Mouse (Mus musculus): ENCODE measurements around the gene Hoxc12. TPM values are rescaled to one million over a fixed set of nuclear protein-coding genes. Genes with fewer than 3 reads are reported as not detected.

Hoxc12 gene
- polyA plus RNA-seq, 1 experiment from 2014 or later, result not detected

DNA sequence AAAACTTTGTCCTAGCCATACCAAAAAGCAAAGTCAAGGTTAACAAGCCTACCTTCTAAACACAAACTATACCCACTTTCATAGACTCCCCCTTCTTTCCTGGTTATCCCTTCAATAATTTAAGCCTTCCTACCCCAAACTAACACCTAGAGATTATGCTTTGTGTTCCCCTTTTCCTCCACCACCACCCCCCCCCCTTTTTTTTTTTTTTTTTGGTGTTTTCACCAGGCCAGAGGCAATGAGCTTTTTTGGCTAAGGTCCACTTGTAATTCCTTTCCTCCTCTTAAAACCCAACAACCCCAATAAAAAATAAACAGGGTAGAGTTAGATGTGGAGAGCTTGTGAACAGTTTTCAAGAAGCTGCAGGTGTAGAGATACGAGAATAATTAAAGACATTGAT lies 32.7 kb downstream of the Hoxc12 start:
- Histone ChIP-seq H3K4me1 (replicated peaks; ENCODE audit: control insufficient read depth, insufficient read depth, low read length) (no peaks in the 10 kb centered on the region), H3K27me3 (ENCODE audit: control insufficient read depth, insufficient read depth, low read length) (peaks cover 100% of the 10 kb centered on the region), H3K9ac (no peak overlapping the region), H3K9me3 (ENCODE audit: control insufficient read depth, low read length) (no peaks in the 10 kb centered on the region), H3K36me3 (replicated peaks; ENCODE audit: control insufficient read depth, insufficient read depth) (no peaks in the 10 kb centered on the region), H3K27ac (no peak overlapping the region), H3K4me2 (replicated peaks) (no peak overlapping the region), H3K4me3 (replicated peaks; ENCODE audit: low read length) (no peak overlapping the region)
- 40% methylated on average over 1 of the region's 1 CpGs for WGBS
- DNase-seq (ENCODE audit: low spot score) (no peak), ATAC-seq (ENCODE audit: low FRiP score) (no peak)

DNA sequence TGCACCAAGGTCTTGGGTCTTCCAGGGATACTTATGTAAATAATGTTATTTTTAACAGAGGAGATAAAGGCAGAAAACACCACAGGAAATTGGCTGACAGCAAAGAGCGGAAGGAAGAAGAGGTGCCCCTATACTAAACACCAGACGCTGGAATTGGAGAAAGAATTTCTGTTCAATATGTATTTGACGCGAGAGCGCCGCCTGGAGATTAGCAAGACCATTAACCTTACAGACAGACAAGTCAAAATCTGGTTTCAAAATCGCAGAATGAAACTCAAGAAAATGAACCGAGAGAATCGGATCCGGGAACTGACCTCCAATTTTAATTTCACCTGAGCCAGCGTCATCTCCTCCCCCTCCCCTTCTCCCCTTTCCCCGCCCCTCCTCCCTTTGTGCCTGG lies 34.2 kb downstream of the Hoxc12 start:
- no peak for ATAC-seq (ENCODE audit: low FRiP score)
- DNase-seq (ENCODE audit: low spot score), result no peak
- no peaks in the 10 kb centered on the region for H3K4me1 ChIP-seq (replicated peaks; ENCODE audit: control insufficient read depth, insufficient read depth, low read length)
- H3K9me3 ChIP-seq (ENCODE audit: control insufficient read depth, low read length), result no peaks in the 10 kb centered on the region
- no peak overlapping the region for H3K4me3 ChIP-seq (replicated peaks; ENCODE audit: low read length)
- WGBS, result 3% methylated on average over 12 of the region's 12 CpGs
- H3K4me2 ChIP-seq (replicated peaks), result no peak overlapping the region
- H3K36me3 ChIP-seq (replicated peaks; ENCODE audit: control insufficient read depth, insufficient read depth), result no peaks in the 10 kb centered on the region
- peaks cover 100% of the 10 kb centered on the region for H3K27me3 ChIP-seq (ENCODE audit: control insufficient read depth, insufficient read depth, low read length)
- no peak overlapping the region for H3K9ac ChIP-seq
- H3K27ac ChIP-seq, result no peak overlapping the region

DNA sequence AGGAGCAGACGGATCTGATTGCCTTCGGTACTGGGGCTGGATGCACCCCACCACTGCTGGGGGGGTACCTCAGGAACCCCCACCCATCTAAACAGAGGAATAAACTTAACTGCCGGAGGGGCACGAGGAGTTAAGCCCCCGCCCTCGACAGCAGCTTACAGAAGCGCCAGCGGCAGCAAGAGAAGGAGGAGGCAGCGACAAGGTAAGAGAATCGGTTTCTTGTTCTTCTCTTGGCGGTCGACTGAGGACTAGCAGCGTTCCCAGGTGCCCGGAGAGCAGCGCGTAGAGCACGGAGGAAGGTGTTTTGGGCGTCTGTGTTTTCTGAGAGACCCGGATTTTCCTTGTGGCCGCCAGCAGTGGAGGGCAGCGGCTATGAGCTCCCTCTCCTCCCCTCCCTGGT lies 35.7 kb downstream of the Hoxc12 start:
- H3K4me1 ChIP-seq (replicated peaks; ENCODE audit: control insufficient read depth, insufficient read depth, low read length), result no peaks in the 10 kb centered on the region
- WGBS, result 2% methylated on average over 21 of the region's 21 CpGs
- no peak overlapping the region for H3K4me2 ChIP-seq (replicated peaks)
- DNase-seq (ENCODE audit: low spot score) (no peak), ATAC-seq (ENCODE audit: low FRiP score) (no peak)
- no peaks in the 10 kb centered on the region for H3K9me3 ChIP-seq (ENCODE audit: control insufficient read depth, low read length)
- H3K4me3 ChIP-seq (replicated peaks; ENCODE audit: low read length), result no peak overlapping the region
- no peaks in the 10 kb centered on the region for H3K36me3 ChIP-seq (replicated peaks; ENCODE audit: control insufficient read depth, insufficient read depth)
- no peak overlapping the region for H3K27ac ChIP-seq
- H3K9ac ChIP-seq, result no peak overlapping the region
- H3K27me3 ChIP-seq (ENCODE audit: control insufficient read depth, insufficient read depth, low read length), result peaks cover 100% of the 10 kb centered on the region

DNA sequence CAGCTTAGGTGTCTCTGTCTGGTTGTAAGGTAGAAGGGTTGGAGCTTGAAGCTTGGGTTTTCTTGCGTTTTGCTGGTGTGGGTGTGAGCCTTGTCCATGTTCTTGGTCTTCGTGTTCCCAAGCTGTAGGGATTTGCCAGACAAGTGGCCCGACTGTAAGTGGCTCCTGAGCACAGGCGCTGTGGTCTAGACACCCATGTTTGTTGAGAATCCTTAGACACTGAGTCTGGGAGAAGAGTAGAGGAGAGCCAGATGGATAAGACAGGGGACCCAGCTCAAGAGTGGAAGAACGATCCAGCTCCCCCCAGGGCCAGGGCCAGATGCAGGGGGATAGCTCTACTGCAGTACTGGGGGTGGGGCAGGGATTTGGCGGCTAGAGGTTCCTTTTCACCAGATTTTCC lies 36.2 kb downstream of the Hoxc12 start:
- no peak for DNase-seq (ENCODE audit: low spot score)
- Histone ChIP-seq H3K4me3 (replicated peaks; ENCODE audit: low read length) (no peak overlapping the region), H3K4me1 (replicated peaks; ENCODE audit: control insufficient read depth, insufficient read depth, low read length) (no peaks in the 10 kb centered on the region), H3K9ac (no peak overlapping the region), H3K9me3 (ENCODE audit: control insufficient read depth, low read length) (no peaks in the 10 kb centered on the region), H3K4me2 (replicated peaks) (no peak overlapping the region), H3K27me3 (ENCODE audit: control insufficient read depth, insufficient read depth, low read length) (peaks cover 100% of the 10 kb centered on the region), H3K27ac (no peak overlapping the region), H3K36me3 (replicated peaks; ENCODE audit: control insufficient read depth, insufficient read depth) (no peaks in the 10 kb centered on the region)
- ATAC-seq (ENCODE audit: low FRiP score), result no peak
- 0% methylated on average over 6 of the region's 6 CpGs for WGBS

DNA sequence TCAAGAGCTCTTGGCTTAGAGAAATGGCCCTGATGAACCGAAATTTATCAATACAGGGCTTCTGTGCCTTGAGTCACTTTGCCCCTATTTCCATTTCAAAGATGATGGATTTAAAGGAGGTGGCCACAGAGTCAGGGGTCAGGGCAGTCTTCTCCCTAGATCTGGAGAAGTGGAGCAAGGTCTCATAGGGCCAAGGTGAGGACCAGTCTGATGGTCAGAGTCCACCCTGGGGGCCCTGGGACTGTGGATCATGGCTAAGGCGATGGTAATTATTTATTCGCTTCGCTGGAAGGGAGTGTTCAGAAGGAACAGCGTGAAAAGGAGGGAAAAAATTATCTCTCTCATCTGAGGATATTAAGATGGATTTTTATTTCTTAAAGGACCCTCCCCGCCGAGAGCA lies 38.5 kb downstream of the Hoxc12 start:
- Histone ChIP-seq H3K27me3 (ENCODE audit: control insufficient read depth, insufficient read depth, low read length) (peaks cover 100% of the 10 kb centered on the region), H3K4me1 (replicated peaks; ENCODE audit: control insufficient read depth, insufficient read depth, low read length) (no peaks in the 10 kb centered on the region), H3K9ac (no peak overlapping the region), H3K36me3 (replicated peaks; ENCODE audit: control insufficient read depth, insufficient read depth) (no peaks in the 10 kb centered on the region), H3K27ac (no peak overlapping the region), H3K4me3 (replicated peaks; ENCODE audit: low read length) (no peak overlapping the region), H3K4me2 (replicated peaks) (no peak overlapping the region), H3K9me3 (ENCODE audit: control insufficient read depth, low read length) (no peaks in the 10 kb centered on the region)
- DNase-seq (ENCODE audit: low spot score), result no peak
- ATAC-seq (ENCODE audit: low FRiP score), result no peak
- 4% methylated on average over 7 of the region's 7 CpGs for WGBS

DNA sequence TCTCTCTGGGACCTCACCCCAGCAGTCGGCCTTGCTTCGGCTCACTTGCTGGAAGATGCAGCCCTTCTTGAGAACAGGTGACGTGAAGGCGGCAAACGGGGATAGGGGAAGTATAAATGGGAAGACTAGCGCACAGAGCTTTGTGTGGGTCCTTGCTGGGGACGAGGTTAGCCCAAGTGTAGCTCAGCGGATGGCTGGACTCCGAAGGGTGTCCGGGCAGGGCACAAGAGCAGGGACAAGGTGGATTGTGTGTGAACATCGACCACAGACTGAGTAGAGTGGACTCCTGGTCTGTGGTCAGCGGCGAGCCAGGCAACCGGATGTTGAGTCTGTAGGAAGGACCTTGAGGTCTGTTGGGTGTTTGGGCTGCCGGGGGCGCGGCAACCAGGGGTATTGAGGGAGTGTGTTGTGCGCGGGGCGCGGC lies 39.1 kb downstream of the Hoxc12 start:
- Histone ChIP-seq H3K9me3 (ENCODE audit: control insufficient read depth, low read length) (no peaks in the 10 kb centered on the region), H3K4me2 (replicated peaks) (no peak overlapping the region), H3K27ac (no peak overlapping the region), H3K9ac (no peak overlapping the region), H3K4me1 (replicated peaks; ENCODE audit: control insufficient read depth, insufficient read depth, low read length) (no peaks in the 10 kb centered on the region), H3K36me3 (replicated peaks; ENCODE audit: control insufficient read depth, insufficient read depth) (no peaks in the 10 kb centered on the region), H3K27me3 (ENCODE audit: control insufficient read depth, insufficient read depth, low read length) (peaks cover 100% of the 10 kb centered on the region), H3K4me3 (replicated peaks; ENCODE audit: low read length) (no peak overlapping the region)
- ATAC-seq (ENCODE audit: low FRiP score), result no peak
- DNase-seq (ENCODE audit: low spot score), result no peak
- WGBS, result 2% methylated on average over 21 of the region's 21 CpGs

DNA sequence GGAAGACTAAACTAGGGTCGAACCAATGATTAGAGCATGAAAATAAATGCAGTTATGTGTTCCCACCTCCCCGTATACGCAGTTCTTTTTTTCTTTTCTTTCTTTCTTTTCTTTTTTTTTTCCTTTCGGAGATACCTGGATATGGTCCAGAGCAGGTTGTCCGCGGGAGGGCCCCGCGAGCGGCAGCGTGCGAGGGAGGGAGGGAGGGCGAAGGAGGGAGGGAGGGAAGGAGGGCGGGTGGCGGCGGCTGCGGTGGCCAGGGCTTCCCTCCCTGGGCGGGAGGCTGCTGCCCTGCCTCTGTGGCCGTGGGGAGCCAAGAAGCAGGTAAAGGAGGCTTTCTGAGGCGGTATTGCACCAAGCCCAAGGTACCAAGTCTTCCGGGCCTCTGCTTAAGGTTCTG lies 39.6 kb downstream of the Hoxc12 start, which contains the start of gene Hoxc9:
TSS of gene Hoxc9 (plus strand) at position 269 of the 400 bp plus-strand sequence.
- no peak for ATAC-seq (ENCODE audit: low FRiP score)
- H3K4me1 ChIP-seq (replicated peaks; ENCODE audit: control insufficient read depth, insufficient read depth, low read length), result no peaks in the 10 kb centered on the region
- no peak within 1 kb of the TSS for H3K4me2 ChIP-seq (replicated peaks)
- no peak within 1 kb of the TSS for H3K9ac ChIP-seq
- DNase-seq (ENCODE audit: low spot score), result no peak
- H3K27ac ChIP-seq, result no peak within 1 kb of the TSS
- no peaks in the 10 kb centered on the region for H3K9me3 ChIP-seq (ENCODE audit: control insufficient read depth, low read length)
- no peaks in the 10 kb centered on the region for H3K36me3 ChIP-seq (replicated peaks; ENCODE audit: control insufficient read depth, insufficient read depth)
- H3K27me3 ChIP-seq (ENCODE audit: control insufficient read depth, insufficient read depth, low read length), result peaks cover 100% of the 10 kb centered on the region
- H3K4me3 ChIP-seq (replicated peaks; ENCODE audit: low read length), result no peak within 1 kb of the TSS
- 2% methylated on average over 15 of the region's 20 CpGs for WGBS

DNA sequence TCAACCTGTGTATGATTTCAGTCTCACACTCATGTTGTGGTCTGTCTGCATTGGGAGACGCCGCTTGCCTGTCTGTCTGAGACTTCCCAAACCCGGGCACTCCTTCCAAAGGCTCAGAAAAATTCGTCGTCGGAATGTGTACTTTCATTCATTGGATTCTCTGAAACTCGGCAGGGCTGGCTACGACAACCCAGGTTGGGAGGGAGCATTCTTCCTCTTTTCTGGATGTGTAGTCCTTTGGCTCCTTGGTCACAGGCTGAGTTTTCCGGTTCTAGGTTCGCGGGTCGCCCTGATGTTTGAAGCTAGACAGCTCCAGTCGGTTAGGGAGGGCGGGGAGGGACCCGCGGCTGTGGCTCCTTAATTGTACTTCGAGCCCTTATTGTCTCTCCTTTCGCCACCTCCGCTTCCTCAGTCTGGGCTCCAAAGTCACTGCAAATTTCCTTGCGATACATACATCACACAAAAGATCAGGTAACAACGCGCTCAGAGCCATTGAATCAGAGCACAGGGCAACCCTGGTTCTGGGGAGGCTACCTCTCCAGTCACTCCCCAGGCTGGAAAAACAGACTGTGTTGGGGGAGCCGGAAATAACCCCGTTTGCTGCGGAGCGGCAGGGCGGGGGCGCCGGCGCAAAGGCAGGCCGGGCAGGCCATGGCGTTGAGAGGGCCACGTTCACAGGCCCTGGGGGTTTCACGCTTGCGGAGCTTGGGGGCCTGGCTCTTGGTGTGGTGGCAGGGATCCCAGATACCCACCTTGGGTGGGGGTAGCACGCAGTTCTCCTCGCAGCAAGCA lies 40.3 kb downstream of the Hoxc12 start:
- Histone ChIP-seq H3K27ac (no peak overlapping the region), H3K4me1 (replicated peaks; ENCODE audit: control insufficient read depth, insufficient read depth, low read length) (no peaks in the 10 kb centered on the region), H3K4me2 (replicated peaks) (no peak overlapping the region), H3K9me3 (ENCODE audit: control insufficient read depth, low read length) (no peaks in the 10 kb centered on the region), H3K27me3 (ENCODE audit: control insufficient read depth, insufficient read depth, low read length) (peaks cover 100% of the 10 kb centered on the region), H3K36me3 (replicated peaks; ENCODE audit: control insufficient read depth, insufficient read depth) (no peaks in the 10 kb centered on the region), H3K4me3 (replicated peaks; ENCODE audit: low read length) (no peak overlapping the region), H3K9ac (no peak overlapping the region)
- ATAC-seq (ENCODE audit: low FRiP score), result no peak
- under 1% methylated on average over 37 of the region's 37 CpGs for WGBS
- no peak for DNase-seq (ENCODE audit: low spot score)

DNA sequence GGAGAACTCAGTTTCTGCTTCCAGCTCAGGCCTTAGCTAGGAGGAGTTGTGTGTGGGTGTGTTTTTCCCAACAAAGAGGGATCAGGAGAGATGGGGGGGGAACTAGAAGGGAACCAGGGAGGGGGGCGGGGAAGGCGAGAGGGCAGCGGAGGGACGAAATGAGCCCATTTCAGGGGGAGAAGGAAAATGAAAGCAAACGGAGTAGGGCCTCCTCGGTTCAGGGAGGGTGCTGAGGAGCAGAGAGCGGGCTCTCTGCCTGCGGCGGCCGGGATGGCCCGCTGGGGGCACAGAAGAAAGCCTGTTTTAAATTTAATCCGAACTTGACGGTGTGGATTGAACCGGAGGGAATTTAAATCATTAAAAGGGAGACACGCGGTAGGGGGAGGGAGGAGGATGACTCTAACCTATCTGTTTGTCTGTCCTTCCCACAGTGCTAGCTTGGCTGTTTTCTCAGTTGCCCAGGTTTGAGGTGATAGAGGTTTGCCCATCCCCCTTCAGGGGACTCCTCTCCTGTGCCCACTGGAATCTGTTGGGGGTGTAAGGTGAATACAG lies 40.9 kb downstream of the Hoxc12 start:
- peaks cover 100% of the 10 kb centered on the region for H3K27me3 ChIP-seq (ENCODE audit: control insufficient read depth, insufficient read depth, low read length)
- no peak overlapping the region for H3K4me3 ChIP-seq (replicated peaks; ENCODE audit: low read length)
- no peaks in the 10 kb centered on the region for H3K4me1 ChIP-seq (replicated peaks; ENCODE audit: control insufficient read depth, insufficient read depth, low read length)
- no peaks in the 10 kb centered on the region for H3K9me3 ChIP-seq (ENCODE audit: control insufficient read depth, low read length)
- H3K27ac ChIP-seq, result no peak overlapping the region
- ATAC-seq (ENCODE audit: low FRiP score) (no peak), DNase-seq (ENCODE audit: low spot score) (no peak)
- H3K36me3 ChIP-seq (replicated peaks; ENCODE audit: control insufficient read depth, insufficient read depth), result no peaks in the 10 kb centered on the region
- H3K4me2 ChIP-seq (replicated peaks), result no peak overlapping the region
- H3K9ac ChIP-seq, result no peak overlapping the region
- WGBS, result 2% methylated on average over 16 of the region's 16 CpGs

Data from hindbrain, embryonic 14.5 days (tissue).